Mouse (Mus musculus): ENCODE measurements around the gene Chtop. TPM values are rescaled to one million over a fixed set of nuclear protein-coding genes. Genes with fewer than 3 reads are reported as not detected.
A peak's percentile ranks its signal among the peaks of the same experiment; 100 is the strongest.

The Chtop gene
- polyA plus RNA-seq, 1 experiment from 2014 or later = 202 TPM

DNA sequence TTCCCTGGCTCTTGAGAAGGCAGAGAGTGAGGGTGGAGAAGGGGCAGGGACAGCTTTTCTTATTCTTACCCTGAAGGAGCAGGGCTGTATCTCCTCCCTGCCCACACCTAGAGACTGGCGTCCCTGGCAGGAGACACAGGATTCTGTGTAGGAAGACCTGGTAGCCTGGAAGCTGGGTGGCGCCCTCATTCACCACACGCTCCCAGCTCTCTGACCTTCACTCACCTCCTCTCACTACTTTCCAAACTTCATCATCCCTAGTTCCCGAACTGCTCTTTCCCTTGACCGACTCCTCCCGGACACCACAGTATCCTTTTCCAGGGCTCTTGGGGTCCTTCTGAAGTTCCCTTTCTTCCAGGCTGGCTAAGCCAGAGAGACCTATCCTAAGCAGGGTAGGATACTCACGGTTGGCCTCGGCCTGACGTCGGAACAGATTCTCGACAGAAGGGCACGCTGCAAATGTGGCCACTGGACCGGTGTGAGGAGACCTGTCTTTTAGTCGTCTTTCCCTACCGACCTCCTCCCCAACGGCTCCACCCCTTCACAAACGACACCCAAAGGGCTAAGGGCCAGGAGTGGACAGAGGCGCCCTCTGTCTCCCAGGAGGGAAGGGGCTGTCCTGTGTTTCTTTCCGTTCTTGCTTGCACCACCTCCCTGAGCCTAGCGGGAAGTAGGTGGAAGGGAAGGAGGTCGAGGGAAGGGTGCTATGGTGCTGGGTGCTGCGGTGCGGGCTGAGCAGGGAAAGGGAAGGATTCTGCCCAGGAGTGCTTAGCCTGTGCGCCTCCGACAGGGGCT lies 4.7 kb upstream of the Chtop start, which contains the start of the genes S100a1 and S100a13:
TSS of gene S100a1 (minus strand) at position 597 of the 795 bp plus-strand sequence.
TSS of gene S100a13 (plus strand) at position 640 of the 795 bp plus-strand sequence.
- Histone ChIP-seq H3K27ac (ENCODE audit: low read length) (no peak within 1 kb of the TSS), H3K36me3 (ENCODE audit: control insufficient read depth, insufficient read depth) (no peaks in the 10 kb centered on the region), H3K9ac (replicated peaks; ENCODE audit: low read depth, low read length) (peak within 1 kb of the TSS; percentile 36; the same call in 1 of the 2 replicates), H3K9me3 (ENCODE audit: control insufficient read depth, low read length) (no peaks in the 10 kb centered on the region), H3K4me2 (ENCODE audit: low read length) (peak within 1 kb of the TSS; percentile 57), H3K27me3 (replicated peaks; ENCODE audit: control insufficient read depth, insufficient read depth, low read length) (peaks cover 10% of the 10 kb centered on the region), H3K4me3 (replicated peaks; ENCODE audit: low read length) (peak within 1 kb of the TSS; percentile 26), H3K4me1 (replicated peaks; ENCODE audit: control insufficient read depth, insufficient read depth, low read length) (peaks cover 10% of the 10 kb centered on the region; the same call in 1 of the 2 replicates)
- ATAC-seq = peak; percentile 16; the same call in 1 of the 2 replicates
- 6% methylated on average over 25 of the region's 25 CpGs for WGBS

DNA sequence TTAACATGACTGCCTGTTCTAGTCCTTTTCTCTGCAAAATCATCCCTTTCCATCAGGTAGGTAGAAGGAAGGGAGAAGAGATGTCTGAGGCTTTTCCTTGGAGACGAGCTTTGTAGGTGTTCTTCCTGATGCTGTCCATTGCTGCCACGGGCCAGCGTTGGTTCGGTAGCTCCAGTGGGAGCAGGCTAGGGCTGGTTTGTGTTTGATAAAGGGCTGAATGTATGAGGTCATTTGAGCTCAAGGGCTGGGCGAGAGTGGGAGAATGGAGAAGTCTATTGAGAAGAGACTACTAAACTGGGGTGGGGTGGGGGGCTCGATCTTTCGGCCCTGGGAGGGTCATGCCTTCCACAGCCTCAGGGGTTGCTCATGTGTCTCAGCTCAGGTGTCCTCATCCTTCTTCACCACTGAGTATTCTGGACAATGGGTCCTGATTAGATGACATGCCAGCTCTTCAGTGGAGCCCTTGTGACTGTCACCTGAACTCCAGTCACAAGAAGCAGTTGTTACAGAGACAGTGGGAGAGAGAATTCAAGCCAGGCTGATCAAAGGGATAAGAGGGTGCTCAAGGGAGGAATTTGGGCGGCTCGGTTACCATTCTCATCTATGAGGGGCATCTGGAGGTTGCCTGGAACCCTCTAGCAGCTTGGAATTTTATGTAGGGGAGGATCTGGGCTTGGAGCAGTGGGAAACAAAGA lies 3.8 kb upstream of the Chtop start:
- no peak overlapping the region for H3K4me2 ChIP-seq (ENCODE audit: low read length)
- no peaks in the 10 kb centered on the region for H3K36me3 ChIP-seq (ENCODE audit: control insufficient read depth, insufficient read depth)
- H3K27me3 ChIP-seq (replicated peaks; ENCODE audit: control insufficient read depth, insufficient read depth, low read length) = peaks cover 10% of the 10 kb centered on the region
- WGBS = 84% methylated on average over 9 of the region's 9 CpGs
- no peak overlapping the region for H3K4me3 ChIP-seq (replicated peaks; ENCODE audit: low read length)
- H3K27ac ChIP-seq (ENCODE audit: low read length) = no peak overlapping the region
- no peak for ATAC-seq
- no peak overlapping the region for H3K9ac ChIP-seq (replicated peaks; ENCODE audit: low read depth, low read length)
- peaks cover 12% of the 10 kb centered on the region for H3K4me1 ChIP-seq (replicated peaks; ENCODE audit: control insufficient read depth, insufficient read depth, low read length)
- no peaks in the 10 kb centered on the region for H3K9me3 ChIP-seq (ENCODE audit: control insufficient read depth, low read length)

DNA sequence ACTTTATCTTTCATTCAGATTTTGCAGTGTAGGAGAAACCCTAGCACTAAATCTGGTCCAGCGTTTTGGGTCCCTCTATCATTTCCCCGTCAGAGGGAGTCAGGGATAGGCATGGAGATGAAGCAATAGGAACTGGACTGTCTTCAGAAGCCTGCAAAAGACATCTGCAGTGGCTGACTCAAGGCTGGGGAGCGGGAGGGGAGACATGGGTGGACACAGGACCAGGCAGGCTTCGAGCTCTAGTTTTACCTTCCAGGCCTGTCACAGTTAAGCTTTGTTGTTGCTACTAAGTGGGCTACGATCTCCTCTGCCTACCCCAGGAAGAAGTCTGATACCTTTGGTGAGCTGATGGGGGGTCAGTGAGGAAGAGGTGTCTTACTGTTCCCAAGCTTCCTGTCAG lies 3.0 kb upstream of the Chtop start:
- Histone ChIP-seq H3K27me3 (replicated peaks; ENCODE audit: control insufficient read depth, insufficient read depth, low read length) (peaks cover 10% of the 10 kb centered on the region), H3K4me1 (replicated peaks; ENCODE audit: control insufficient read depth, insufficient read depth, low read length) (peaks cover 21% of the 10 kb centered on the region), H3K9me3 (ENCODE audit: control insufficient read depth, low read length) (no peaks in the 10 kb centered on the region), H3K4me2 (ENCODE audit: low read length) (no peak overlapping the region), H3K9ac (replicated peaks; ENCODE audit: low read depth, low read length) (no peak overlapping the region), H3K36me3 (ENCODE audit: control insufficient read depth, insufficient read depth) (peaks cover under 1% of the 10 kb centered on the region; the same call in 1 of the 2 replicates), H3K27ac (ENCODE audit: low read length) (no peak overlapping the region), H3K4me3 (replicated peaks; ENCODE audit: low read length) (no peak overlapping the region)
- WGBS = 83% methylated on average over 5 of the region's 5 CpGs
- no peak for ATAC-seq

DNA sequence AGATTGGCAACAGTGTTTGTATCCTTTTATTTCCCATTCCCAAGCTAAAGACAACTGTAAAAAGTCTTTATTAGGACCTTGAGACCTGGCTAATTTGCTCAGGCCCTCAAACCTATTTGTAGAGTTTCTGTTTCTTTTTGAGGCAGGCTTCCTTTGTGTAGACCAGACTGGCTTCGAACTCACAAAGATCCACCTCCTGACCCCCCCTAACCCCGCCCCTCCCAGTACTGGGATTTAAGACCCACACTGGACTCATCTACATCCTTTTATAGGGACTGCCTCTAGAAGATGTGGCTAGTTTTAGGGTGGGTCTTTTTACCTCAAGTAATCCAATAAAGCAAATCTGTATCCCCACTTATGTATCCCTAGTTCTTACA lies 437 bp upstream of the Chtop start:
- Histone ChIP-seq H3K9ac (replicated peaks; ENCODE audit: low read depth, low read length) (peak overlapping the region; percentile 35; the same call in 1 of the 2 replicates), H3K4me2 (ENCODE audit: low read length) (peak overlapping the region; percentile 58), H3K4me1 (replicated peaks; ENCODE audit: control insufficient read depth, insufficient read depth, low read length) (peaks cover 22% of the 10 kb centered on the region), H3K27ac (ENCODE audit: low read length) (peak overlapping the region; percentile 70; the same call in 1 of the 2 replicates), H3K4me3 (replicated peaks; ENCODE audit: low read length) (peak overlapping the region; percentile 99), H3K9me3 (ENCODE audit: control insufficient read depth, low read length) (no peaks in the 10 kb centered on the region), H3K27me3 (replicated peaks; ENCODE audit: control insufficient read depth, insufficient read depth, low read length) (peaks cover 5% of the 10 kb centered on the region), H3K36me3 (ENCODE audit: control insufficient read depth, insufficient read depth) (peaks cover 18% of the 10 kb centered on the region)
- 9% methylated on average over 2 of the region's 2 CpGs for WGBS
- ATAC-seq = peak; percentile 13

DNA sequence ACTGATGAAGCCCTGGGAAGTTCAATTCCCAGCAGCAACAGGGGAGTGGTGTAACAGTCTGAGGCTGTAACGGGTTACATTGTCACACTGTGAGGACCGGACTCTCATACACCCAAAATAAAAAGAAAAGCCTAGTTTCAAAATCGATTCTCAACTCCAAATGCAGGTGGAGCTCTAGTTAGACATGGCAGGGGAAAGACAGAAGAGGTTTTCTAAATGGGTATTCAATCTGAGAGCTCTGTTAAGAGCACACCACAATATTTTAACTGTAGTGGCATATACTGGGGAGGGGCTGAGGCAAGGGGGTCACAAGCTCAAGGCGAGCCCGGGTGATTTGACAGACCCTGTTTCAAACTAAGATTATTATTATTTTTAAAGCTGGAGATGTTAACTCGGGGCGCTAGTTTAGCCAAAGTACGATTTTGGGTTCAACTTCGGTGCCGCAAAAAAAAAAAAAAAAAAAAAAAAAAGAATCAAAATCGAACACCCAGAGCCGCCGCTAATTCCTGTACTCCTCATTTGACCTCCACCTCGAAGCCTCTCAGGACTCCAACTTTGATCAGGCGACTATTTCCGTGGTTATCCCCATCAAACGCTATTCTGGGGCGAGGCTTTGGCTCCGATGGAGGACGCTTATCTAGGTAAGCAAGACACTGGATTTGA lies 880 bp downstream of the Chtop start:
- WGBS = 1% methylated on average over 20 of the region's 20 CpGs
- H3K27me3 ChIP-seq (replicated peaks; ENCODE audit: control insufficient read depth, insufficient read depth, low read length) = no peaks in the 10 kb centered on the region; the same call in 1 of the 2 replicates
- peak overlapping the region; percentile 95 for H3K27ac ChIP-seq (ENCODE audit: low read length)
- no peaks in the 10 kb centered on the region for H3K9me3 ChIP-seq (ENCODE audit: control insufficient read depth, low read length)
- peaks cover 25% of the 10 kb centered on the region for H3K36me3 ChIP-seq (ENCODE audit: control insufficient read depth, insufficient read depth)
- H3K9ac ChIP-seq (replicated peaks; ENCODE audit: low read depth, low read length) = peak overlapping the region; percentile 99
- H3K4me3 ChIP-seq (replicated peaks; ENCODE audit: low read length) = peak overlapping the region; percentile 99
- peaks cover 15% of the 10 kb centered on the region for H3K4me1 ChIP-seq (replicated peaks; ENCODE audit: control insufficient read depth, insufficient read depth, low read length)
- peak overlapping the region; percentile 61 for H3K4me2 ChIP-seq (ENCODE audit: low read length)
- no peak for ATAC-seq

DNA sequence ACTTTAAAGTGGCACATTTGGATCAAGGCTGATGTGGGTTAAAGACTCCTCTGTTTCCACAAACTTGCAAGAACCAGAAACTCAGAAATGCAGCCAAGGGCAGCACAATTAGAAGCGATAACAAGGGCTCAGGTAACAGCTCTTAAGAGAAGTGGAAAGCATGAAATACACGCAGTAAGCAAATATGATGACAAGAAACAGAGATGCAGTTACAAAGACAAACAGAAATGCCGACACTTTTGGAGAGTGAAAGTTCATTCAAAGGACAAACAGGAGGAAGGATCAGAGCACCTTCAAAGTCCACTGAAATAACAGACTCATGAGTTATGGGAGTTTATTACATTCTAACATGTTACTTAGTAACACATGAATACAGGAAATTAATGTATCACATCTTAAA lies 2.9 kb downstream of the Chtop start:
- Histone ChIP-seq H3K36me3 (ENCODE audit: control insufficient read depth, insufficient read depth) (peaks cover 42% of the 10 kb centered on the region), H3K4me2 (ENCODE audit: low read length) (no peak overlapping the region), H3K4me3 (replicated peaks; ENCODE audit: low read length) (no peak overlapping the region), H3K27ac (ENCODE audit: low read length) (no peak overlapping the region), H3K4me1 (replicated peaks; ENCODE audit: control insufficient read depth, insufficient read depth, low read length) (peaks cover 17% of the 10 kb centered on the region), H3K27me3 (replicated peaks; ENCODE audit: control insufficient read depth, insufficient read depth, low read length) (no peaks in the 10 kb centered on the region), H3K9me3 (ENCODE audit: control insufficient read depth, low read length) (no peaks in the 10 kb centered on the region), H3K9ac (replicated peaks; ENCODE audit: low read depth, low read length) (no peak overlapping the region)
- no peak for ATAC-seq
- 90% methylated on average over 3 of the region's 3 CpGs for WGBS

DNA sequence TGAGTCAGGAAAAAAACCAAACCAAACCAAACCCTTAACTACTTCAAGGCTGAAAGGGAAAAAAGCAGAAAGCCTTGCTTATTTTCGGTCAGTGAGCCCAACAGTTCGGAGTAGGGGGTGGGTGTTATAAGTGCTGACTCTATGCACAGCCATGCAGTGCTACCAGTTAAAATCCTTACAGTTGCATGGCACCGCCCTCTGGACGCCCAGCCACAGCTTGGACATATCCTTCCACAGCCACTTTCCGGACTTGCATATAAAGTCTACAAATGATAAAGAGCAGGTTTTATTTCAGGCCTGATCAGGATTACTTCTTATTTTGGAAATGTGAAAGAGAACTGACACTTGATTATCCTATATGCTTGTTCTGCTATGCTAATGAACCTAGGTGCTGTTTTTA lies 4.1 kb downstream of the Chtop start:
- no peaks in the 10 kb centered on the region for H3K27me3 ChIP-seq (replicated peaks; ENCODE audit: control insufficient read depth, insufficient read depth, low read length)
- no peaks in the 10 kb centered on the region for H3K9me3 ChIP-seq (ENCODE audit: control insufficient read depth, low read length)
- peaks cover 48% of the 10 kb centered on the region for H3K36me3 ChIP-seq (ENCODE audit: control insufficient read depth, insufficient read depth)
- no peak overlapping the region for H3K9ac ChIP-seq (replicated peaks; ENCODE audit: low read depth, low read length)
- peaks cover 17% of the 10 kb centered on the region for H3K4me1 ChIP-seq (replicated peaks; ENCODE audit: control insufficient read depth, insufficient read depth, low read length)
- no peak overlapping the region for H3K27ac ChIP-seq (ENCODE audit: low read length)
- ATAC-seq = no peak
- 95% methylated on average over 5 of the region's 5 CpGs for WGBS
- no peak overlapping the region for H3K4me3 ChIP-seq (replicated peaks; ENCODE audit: low read length)
- no peak overlapping the region for H3K4me2 ChIP-seq (ENCODE audit: low read length)

DNA sequence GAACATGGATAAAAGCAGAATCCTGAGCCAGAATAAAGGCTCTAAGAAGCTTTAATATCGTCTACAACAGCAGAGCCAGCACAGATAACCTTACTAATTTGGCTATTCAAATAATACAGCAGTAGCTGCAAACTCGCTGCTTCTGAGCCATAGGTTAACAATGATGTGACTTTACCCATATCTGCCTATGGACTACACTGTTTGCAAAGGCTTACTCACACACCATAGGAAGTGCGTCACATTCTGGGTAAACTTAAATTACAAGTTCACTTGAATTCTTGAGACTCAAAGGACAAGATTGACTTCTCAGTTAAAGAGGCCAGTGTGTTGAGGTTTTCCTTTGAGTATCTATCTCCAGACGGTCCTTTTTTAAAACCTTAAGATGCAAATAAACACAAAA lies 5.9 kb downstream of the Chtop start:
- peaks cover 15% of the 10 kb centered on the region for H3K4me1 ChIP-seq (replicated peaks; ENCODE audit: control insufficient read depth, insufficient read depth, low read length)
- no peak overlapping the region for H3K4me3 ChIP-seq (replicated peaks; ENCODE audit: low read length)
- peaks cover 52% of the 10 kb centered on the region for H3K36me3 ChIP-seq (ENCODE audit: control insufficient read depth, insufficient read depth)
- no peaks in the 10 kb centered on the region for H3K27me3 ChIP-seq (replicated peaks; ENCODE audit: control insufficient read depth, insufficient read depth, low read length)
- H3K27ac ChIP-seq (ENCODE audit: low read length) = no peak overlapping the region
- no peak overlapping the region for H3K4me2 ChIP-seq (ENCODE audit: low read length)
- H3K9ac ChIP-seq (replicated peaks; ENCODE audit: low read depth, low read length) = no peak overlapping the region
- WGBS = 76% methylated on average over 4 of the region's 4 CpGs
- no peak for ATAC-seq
- H3K9me3 ChIP-seq (ENCODE audit: control insufficient read depth, low read length) = no peaks in the 10 kb centered on the region

DNA sequence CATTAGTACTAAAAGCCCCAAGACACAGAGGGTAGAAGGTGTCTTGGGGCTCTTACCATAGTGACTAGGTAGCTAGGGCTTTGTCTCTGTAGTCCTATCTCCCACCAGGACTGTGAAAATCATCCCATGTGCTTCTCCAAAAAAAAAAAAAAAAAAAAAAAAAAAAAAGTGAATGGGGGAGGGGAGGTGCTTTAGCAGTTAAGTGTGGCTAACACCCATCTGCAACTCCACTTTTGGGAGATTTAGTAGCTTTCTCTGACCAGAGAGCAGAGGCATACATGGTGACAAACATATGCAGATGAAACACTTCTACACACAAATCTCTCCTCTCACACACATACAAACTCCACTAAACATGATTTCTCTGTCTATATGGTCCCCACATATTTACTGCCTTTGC lies 11.7 kb downstream of the Chtop start:
- Histone ChIP-seq H3K9ac (replicated peaks; ENCODE audit: low read depth, low read length) (no peak overlapping the region), H3K27me3 (replicated peaks; ENCODE audit: control insufficient read depth, insufficient read depth, low read length) (no peaks in the 10 kb centered on the region), H3K4me1 (replicated peaks; ENCODE audit: control insufficient read depth, insufficient read depth, low read length) (no peaks in the 10 kb centered on the region), H3K4me3 (replicated peaks; ENCODE audit: low read length) (no peak overlapping the region), H3K27ac (ENCODE audit: low read length) (no peak overlapping the region), H3K4me2 (ENCODE audit: low read length) (no peak overlapping the region), H3K36me3 (ENCODE audit: control insufficient read depth, insufficient read depth) (peaks cover 36% of the 10 kb centered on the region), H3K9me3 (ENCODE audit: control insufficient read depth, low read length) (no peaks in the 10 kb centered on the region)
- no peak for ATAC-seq
